ENCODE assay signal across 9 mouse cellular contexts in genomic region chr14:79771802-79772511, GRCm38 (mm10). TPM values are rescaled to one million over a fixed set of nuclear protein-coding genes. Genes with fewer than 3 reads are reported as not detected.
DNase-seq lines count a peak whose midpoint lies in the region; ATAC-seq lines count a peak whose summit lies in the region.
"Had no signal": no experiment of that assay in that cellular context is flagged by ENCODE, and none has a peak within 500 bp of the region (broad histone marks: within the 10 kb centered on the region; RNA-seq: fewer than 3 reads in every experiment).

No protein-coding gene starts in this region.

- no peak overlapping the region for H3K27ac ChIP-seq in heart, embryonic 14.5 days (replicated peaks in 1 of 2; ENCODE audit: control insufficient read depth in 1 of 2, insufficient read depth in 1 of 2, low read depth in 2 of 2, low read length in 2 of 2)
- H3K27ac ChIP-seq in hindbrain, embryonic 14.5 days: peak overlapping the region; percentile 92
- H3K27ac ChIP-seq in midbrain, embryonic 16.5 days (ENCODE audit: low read length): peak overlapping the region; percentile 94

- peak overlapping the region; percentile 83 for H3K4me2 ChIP-seq in heart, embryonic 14.5 days (ENCODE audit: low read length)
- peak overlapping the region; percentile 85 for H3K4me2 ChIP-seq in hindbrain, embryonic 14.5 days (replicated peaks)
- peak overlapping the region; percentile 81 for H3K4me2 ChIP-seq in midbrain, embryonic 16.5 days (ENCODE audit: low read length)

- no peak for DNase-seq in heart, adult 8-10 months (ENCODE audit: low spot score)
- peak; percentile 47 for DNase-seq in embryo, embryonic 11 days
- peak; percentile 62 for DNase-seq in hindbrain, embryonic 14.5 days (ENCODE audit: low spot score)
- DNase-seq in left cerebral cortex, adult 11 months (ENCODE audit: low spot score): no peak
- DNase-seq in urinary bladder, postnatal 10 days (ENCODE audit: low spot score): no peak
- no peak for DNase-seq in spleen, postnatal 4 days (ENCODE audit: low spot score in 2 of 2)

- peaks cover 9 to 33% of the 10 kb centered on the region in 2 experiments; a peak in 3 of 4 replicates for H3K4me1 ChIP-seq in heart, embryonic 14.5 days (ENCODE audit: control insufficient read depth in 2 of 2, insufficient read depth in 2 of 2, low read length in 2 of 2)
- peaks cover 33% of the 10 kb centered on the region for H3K4me1 ChIP-seq in hindbrain, embryonic 14.5 days (replicated peaks; ENCODE audit: control insufficient read depth, insufficient read depth, low read length)
- peaks cover 29% of the 10 kb centered on the region for H3K4me1 ChIP-seq in midbrain, embryonic 16.5 days (ENCODE audit: control insufficient read depth, insufficient read depth, low read length)

- no peak overlapping the region for H3K9ac ChIP-seq in heart, embryonic 14.5 days (ENCODE audit: low read length)
- peak overlapping the region; percentile 65 for H3K9ac ChIP-seq in hindbrain, embryonic 14.5 days
- H3K9ac ChIP-seq in midbrain, embryonic 16.5 days (ENCODE audit: low read depth, low read length): peak overlapping the region; percentile 63

- ATAC-seq in heart, embryonic 14.5 days (ENCODE audit: insufficient number of reproducible peaks, insufficient read depth, low FRiP score, low read depth): no peak
- ATAC-seq in hindbrain, embryonic 14.5 days (ENCODE audit: low FRiP score): no peak
- ATAC-seq in midbrain, embryonic 16.5 days: peak; percentile 17

- no peaks in the 10 kb centered on the region for H3K9me3 ChIP-seq in heart, embryonic 14.5 days (ENCODE audit: control insufficient read depth, low read length)
- H3K9me3 ChIP-seq in hindbrain, embryonic 14.5 days (ENCODE audit: control insufficient read depth, low read length): no peaks in the 10 kb centered on the region
- H3K9me3 ChIP-seq in midbrain, embryonic 16.5 days (replicated peaks; ENCODE audit: control insufficient read depth, low read length, poor library complexity, severe bottlenecking): 0 out of 2 replicates have a peak, but pooled peaks cover 3% of the 10 kb centered on the region

- H3K36me3 ChIP-seq in heart, embryonic 14.5 days (ENCODE audit: control insufficient read depth, insufficient read depth, low read length): no peaks in the 10 kb centered on the region
- H3K36me3 ChIP-seq in hindbrain, embryonic 14.5 days (replicated peaks; ENCODE audit: control insufficient read depth, insufficient read depth): 0 out of 2 replicates have a peak, but pooled peaks cover 4% of the 10 kb centered on the region
- no peaks in the 10 kb centered on the region for H3K36me3 ChIP-seq in midbrain, embryonic 16.5 days (ENCODE audit: control insufficient read depth, insufficient read depth, low read length)

- 4% methylated on average over 20 of the region's 20 CpGs for WGBS in heart, embryonic 14.5 days
- WGBS in hindbrain, embryonic 14.5 days: 2% methylated on average over 20 of the region's 20 CpGs
- WGBS in midbrain, embryonic 16.5 days: 2% methylated on average over 20 of the region's 20 CpGs

- peaks cover 90% of the 10 kb centered on the region for H3K27me3 ChIP-seq in heart, embryonic 14.5 days (ENCODE audit: control insufficient read depth, insufficient read depth, low read length)
- H3K27me3 ChIP-seq in hindbrain, embryonic 14.5 days (ENCODE audit: control insufficient read depth, insufficient read depth, low read length): peaks cover 24% of the 10 kb centered on the region; the same call in 1 of the 2 replicates
- no peaks in the 10 kb centered on the region for H3K27me3 ChIP-seq in midbrain, embryonic 16.5 days (ENCODE audit: control insufficient read depth, insufficient read depth, low read depth, low read length)
- H3K27me3 ChIP-seq: CH12.LX had no signal

- H3K4me3 ChIP-seq in heart, embryonic 14.5 days (ENCODE audit: control insufficient read depth in 1 of 2, insufficient read depth in 1 of 2, low read depth in 1 of 2, low read length in 2 of 2): peak overlapping the region; percentile 41 to 42
- H3K4me3 ChIP-seq in hindbrain, embryonic 14.5 days (replicated peaks; ENCODE audit: low read length): peak overlapping the region; percentile 44
- peak overlapping the region; percentile 71 for H3K4me3 ChIP-seq in midbrain, embryonic 16.5 days (ENCODE audit: low read depth, low read length)

RNA-seq across cellular contexts. Expression of gene Pcdh8, which starts 0.8 kb away (rescaled TPM):
- 0.12 TPM in 1 of 2 replicates, not detected in the other for polyA plus RNA-seq in heart, embryonic 14.5 days (2014; fragmentation: Nextera tagmentation; extraction: Ambion mirVana)
- total RNA-seq in heart, adult 8-10 months (2022): under 1 TPM; 0.06 to 0.19 (median 0.13) TPM
- 40.5 and 52.0 TPM in 2 replicates for polyA plus RNA-seq in hindbrain, embryonic 14.5 days (2014; fragmentation: Nextera tagmentation; extraction: Ambion mirVana)
- 54.5 and 64.5 TPM in 2 replicates for polyA plus RNA-seq in midbrain, embryonic 16.5 days (2015; fragmentation: Nextera tagmentation; extraction: Ambion mirVana)
- total RNA-seq: CH12.LX had no signal

Comparison
In these comparisons a context has a peak if more than half of its experiments do, and no peak if none do; other contexts are left out.
1. H3K27ac ChIP-seq: peak in hindbrain, embryonic 14.5 days (single experiment) and midbrain, embryonic 16.5 days (single experiment); none in heart, embryonic 14.5 days (0 of 2).
2. DNase-seq: peak in embryo, embryonic 11 days (single experiment) and hindbrain, embryonic 14.5 days (single experiment); none in heart, adult 8-10 months (single experiment), left cerebral cortex, adult 11 months (single experiment), urinary bladder, postnatal 10 days (single experiment) and spleen, postnatal 4 days (0 of 2).
3. RNA of gene Pcdh8, which starts 0.8 kb away (polyA plus RNA-seq): 54.5 to 64.5 TPM in midbrain, embryonic 16.5 days and 40.5 to 52.0 TPM in hindbrain, embryonic 14.5 days; 0.12 TPM in heart, embryonic 14.5 days; every median in the first group is over 10 times any median in the second.
4. Peak in every context shown above with its lines, with median percentiles within 50 percentile points of each other: H3K4me2 ChIP-seq and H3K4me3 ChIP-seq.